Mouse (Mus musculus) cerebellum, adult 2 months (tissue): Measurements from ENCODE around the gene Rps6ka5.

Experiments
- CTCF ChIP-seq: fragments of 200-500 bp; IDR thresholded peaks from 2 replicates; pipeline ENCODE4 v1.5.1; 2011; ENCODE audit warnings: low read depth, mild to moderate bottlenecking, control low read depth, low read length, moderate library complexity, borderline replicate concordance; ENCODE audit not compliant: insufficient read depth
- POLR2A ChIP-seq: fragments of 200-500 bp; IDR thresholded peaks from 2 replicates; pipeline ENCODE4 v1.6.1; 2011; ENCODE audit warnings: low read length, control low read depth, borderline replicate concordance; ENCODE audit not compliant: insufficient read depth

DNA sequence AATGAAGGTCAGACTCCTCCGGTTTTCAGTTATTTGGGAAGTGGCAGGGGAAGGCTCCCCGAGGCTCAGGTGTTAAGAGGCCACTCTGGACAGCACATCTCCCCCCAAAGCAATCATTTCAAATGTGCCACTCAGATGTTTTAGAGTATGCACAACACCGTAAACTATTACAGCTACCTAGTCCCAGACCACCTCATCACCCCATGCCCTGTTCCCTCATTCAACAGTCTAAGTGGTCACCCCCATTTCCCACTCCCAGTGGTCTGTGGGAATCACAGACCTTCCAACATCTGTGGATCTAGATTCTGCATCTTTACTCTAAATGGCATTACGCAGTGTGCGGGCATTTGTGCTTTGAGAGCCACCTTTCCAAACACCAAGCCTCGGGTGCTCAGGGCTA lies 184.3 kb downstream of the Rps6ka5 start:
- TF ChIP-seq CTCF (no peak), POLR2A (no peak)
